Mouse (Mus musculus) CD4-positive, CD25-positive, alpha-beta regulatory T cell, adult 4 months (primary cell): Measurements from ENCODE around the gene Olfr1509. TPM values are rescaled to one million over a fixed set of nuclear protein-coding genes. Genes with fewer than 3 reads are reported as not detected.
"Not testable (repeated sequence)": the region's sequence is repeated elsewhere in the genome, so short reads cannot be mapped to it uniquely, and the experiment has no call there.

Experiments used
- ATAC-seq: one replicate; pipeline ENCODE4 v1.8.0; 2017
- polyA plus RNA-seq, 2 experiments: library from polyadenylated mRNA; unstranded; fragments of 100-300 nt; shearing (Covaris generic); gene quantifications; one replicate each; pipeline ENCODE4 v1.2.1; 2017

Gene Olfr1509
- polyA plus RNA-seq = not detected

DNA sequence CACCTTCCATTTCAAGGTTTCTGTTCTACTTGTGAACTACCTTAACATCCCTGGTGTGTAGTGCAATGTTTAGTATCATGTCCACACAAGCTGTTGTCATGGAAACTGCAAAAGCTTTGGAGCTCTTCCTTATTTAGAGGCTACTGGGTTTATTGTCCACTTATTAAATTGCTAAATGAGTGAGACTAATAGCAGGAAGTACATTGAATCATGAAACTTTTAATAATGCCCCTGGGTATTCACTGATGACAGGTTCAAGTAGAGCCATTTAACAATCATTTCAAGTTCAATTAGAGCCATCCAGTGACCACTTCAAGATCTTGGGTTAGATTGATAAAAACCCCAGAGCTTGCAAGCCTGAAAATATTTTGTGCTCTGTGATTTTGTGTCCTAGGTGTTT lies at the start of gene Olfr1509:
Gene Olfr1509 (plus strand): TSS at position 301 of the 400 bp plus-strand sequence.
- ATAC-seq = no peak

DNA sequence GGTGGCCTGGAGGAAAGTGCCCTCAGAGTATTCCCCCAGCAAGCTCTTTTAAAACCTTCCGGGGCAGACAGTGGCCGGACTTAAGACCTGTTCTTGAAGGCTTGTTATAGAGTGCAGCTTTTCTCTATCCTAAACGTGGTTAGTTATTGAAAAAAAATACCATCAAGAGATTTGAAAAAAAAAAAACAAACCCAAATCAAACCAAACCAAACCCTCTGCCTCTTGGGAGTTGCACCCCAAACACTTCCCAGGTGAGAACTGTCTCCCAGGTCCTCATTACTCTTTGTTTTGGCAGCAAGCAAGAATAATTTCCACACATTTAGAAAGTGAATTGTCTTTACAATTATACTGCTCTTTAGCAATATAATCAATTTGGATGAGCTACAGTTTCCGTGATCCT lies 45.5 kb upstream of the Olfr1509 start, which contains the start of gene Olfr1511:
Gene Olfr1511 (minus strand): TSS at position 101 of the 400 bp plus-strand sequence.
- ATAC-seq = no peak

DNA sequence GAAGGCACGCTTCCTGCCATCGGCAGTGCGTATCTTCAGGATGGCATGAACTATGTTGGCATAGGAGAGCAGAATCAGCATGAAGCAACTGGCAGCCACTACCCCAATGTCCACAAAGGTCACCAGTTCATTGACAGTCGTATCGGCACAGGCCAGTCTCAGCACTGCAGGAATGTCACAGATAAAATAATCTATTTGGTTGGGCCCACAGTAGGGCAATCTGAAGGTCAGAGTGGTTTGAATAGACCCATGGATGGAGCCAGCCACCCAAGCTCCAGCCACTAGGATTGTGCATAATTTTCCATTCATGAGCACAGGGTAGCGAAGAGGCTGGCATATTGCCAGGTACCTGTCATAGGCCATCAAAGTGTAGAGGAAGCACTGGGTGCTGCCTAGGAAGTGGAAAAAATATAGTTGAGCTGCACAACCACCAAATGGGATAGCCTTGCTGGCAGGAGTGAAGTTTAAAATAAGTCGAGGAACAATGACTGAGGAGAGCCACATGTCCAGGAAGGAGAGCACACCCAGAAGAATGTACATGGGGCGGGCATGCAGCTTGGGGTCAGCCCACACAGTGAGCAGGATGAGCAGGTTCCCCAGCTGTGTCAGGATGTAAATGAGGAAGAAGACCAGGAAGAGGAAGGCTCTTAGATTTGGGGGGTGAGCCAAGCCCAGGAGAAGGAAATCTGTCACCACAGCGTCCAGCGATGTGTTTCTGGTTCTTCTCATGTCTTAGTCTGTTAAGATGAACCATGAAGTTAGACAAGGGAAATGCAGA lies 32.5 kb upstream of the Olfr1509 start:
- not testable (repeated sequence) for ATAC-seq

DNA sequence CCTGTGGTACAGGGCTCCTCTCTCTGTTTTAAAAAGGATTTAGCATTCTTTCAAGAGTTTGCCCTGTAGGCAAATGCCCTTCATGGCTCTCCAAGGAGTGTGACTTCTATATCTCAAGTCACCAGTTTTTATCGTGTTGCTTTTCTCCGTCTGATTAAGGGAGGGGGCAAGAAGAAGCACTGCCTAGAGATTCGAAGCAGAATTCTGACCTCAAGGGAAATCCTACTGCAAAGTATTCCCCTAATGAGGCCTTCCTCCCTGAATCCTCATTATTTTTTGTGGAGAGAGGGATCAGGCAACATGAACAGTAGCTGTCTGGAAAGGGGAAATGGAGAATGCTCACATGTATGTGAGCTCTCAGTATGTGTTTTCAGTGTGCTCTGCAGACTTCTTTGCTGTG lies 28.5 kb upstream of the Olfr1509 start, which contains the start of gene Olfr1510:
Gene Olfr1510 (minus strand): TSS at position 101 of the 400 bp plus-strand sequence.
- no peak for ATAC-seq

DNA sequence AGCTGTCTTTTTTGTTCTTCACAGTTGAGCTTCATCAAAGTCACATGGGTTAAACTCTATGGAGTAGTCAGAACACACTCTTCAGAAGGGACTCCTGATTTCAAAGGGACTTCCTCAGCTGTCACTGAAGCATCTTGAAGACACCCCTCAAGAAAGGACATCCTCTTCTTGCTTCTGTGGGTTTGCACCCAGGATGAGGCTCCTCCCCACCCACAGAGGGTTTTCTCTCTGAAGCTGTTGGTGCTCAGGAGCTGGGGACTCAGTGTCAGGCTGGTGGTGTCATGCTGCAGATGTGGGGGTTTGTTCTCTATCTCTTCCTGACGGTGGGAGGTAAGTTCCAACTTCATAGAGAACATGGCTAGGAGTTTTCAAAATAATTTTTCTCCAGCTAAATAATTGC lies 15.1 kb upstream of the Olfr1509 start:
- ATAC-seq = no peak

DNA sequence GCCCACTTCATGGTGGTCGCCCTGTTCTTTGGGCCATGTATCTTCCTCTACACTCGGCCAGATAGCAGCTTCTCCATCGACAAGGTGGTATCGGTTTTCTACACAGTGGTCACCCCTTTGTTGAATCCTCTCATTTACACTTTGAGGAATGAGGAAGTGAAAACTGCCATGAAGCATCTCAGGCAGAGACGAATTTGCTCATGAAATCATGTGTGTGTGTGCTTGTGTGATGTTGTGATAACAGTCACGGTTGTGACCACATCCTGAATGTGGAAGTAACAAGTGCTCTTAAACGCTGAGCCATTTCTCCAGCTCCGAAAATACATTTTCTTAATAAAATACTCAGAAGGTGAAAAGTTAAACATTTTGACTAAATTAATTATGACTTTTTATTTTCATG lies 8.3 kb downstream of the Olfr1509 start:
- peak; percentile 37 for ATAC-seq

DNA sequence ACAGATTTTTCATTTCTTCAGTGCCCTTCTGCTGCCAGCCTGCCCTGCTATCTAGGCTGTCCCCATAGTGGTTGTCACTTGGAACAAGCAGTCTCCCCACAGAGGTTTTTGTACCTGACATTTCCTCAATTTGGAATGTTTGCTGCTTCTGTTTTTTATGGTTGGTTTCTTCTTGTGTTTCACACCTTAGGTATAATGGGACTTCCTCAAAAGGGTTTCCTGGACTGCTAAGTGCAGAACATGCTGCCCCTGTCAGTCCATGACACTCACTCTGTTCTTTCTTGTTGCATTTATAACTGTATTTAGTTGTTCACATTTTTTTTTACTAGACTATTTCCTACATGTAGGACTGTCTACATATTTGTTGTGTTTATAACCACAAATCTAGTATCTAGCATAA lies 19.1 kb downstream of the Olfr1509 start:
- no peak for ATAC-seq

DNA sequence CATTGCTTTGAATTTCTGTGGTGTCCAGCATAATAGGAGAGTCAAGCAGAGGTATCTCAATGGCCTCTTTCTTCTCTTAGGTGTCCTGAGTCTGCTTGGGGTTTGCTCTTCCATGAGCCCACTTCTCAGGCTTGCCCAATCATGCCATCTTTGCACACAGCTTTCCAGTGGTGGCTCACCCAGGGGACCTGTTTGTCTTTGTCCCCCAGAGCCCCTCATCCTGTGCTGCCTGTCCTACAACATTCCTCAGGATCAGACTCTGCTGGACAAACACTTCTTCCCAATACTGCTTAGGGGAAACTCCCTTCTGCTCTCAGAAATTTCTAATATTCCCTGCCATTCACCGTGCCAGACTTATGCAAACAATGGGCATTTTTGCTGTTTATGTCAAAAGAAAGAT lies 22.9 kb downstream of the Olfr1509 start:
- no peak for ATAC-seq

DNA sequence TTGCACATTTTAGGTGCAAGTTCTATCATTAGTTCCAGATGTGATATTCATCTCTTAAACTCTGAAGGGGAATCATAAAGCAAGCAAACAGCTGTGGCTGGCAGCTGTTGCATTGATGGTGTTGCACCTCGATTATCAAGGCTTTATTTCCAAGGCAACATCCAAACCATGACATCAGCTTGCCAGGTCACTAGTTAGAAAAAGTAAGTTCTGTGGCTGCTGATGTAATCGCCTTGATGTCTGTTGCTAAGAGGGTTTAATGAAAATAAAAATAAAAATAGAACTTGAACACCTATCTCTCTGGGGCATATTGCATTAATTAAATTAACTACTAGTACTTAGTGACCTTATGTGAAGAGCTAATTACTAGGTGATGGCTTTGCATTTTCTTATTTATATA lies 24.6 kb downstream of the Olfr1509 start, which contains the start of gene Olfr1508:
Gene Olfr1508 (minus strand): TSS at position 101 of the 400 bp plus-strand sequence.
- ATAC-seq = no peak

DNA sequence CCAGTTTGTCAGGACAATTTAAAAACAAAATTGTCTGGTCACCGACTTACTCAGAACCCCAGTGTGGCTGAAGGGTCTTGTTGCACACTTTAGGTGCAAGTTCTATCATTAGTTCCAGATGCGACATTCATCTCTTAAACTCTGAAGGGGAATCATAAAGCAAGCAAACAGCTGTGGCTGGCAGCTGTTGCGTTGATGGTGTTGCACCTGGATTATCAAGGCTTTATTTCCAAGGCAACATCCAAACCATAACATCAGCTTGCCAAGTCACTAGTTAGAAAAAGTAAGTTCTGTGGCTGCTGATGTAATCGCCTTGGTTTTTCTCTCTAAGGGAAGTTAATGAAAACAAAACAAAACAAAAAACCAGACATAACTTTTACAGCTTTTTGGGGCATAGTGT lies 52.7 kb downstream of the Olfr1509 start, which contains the start of gene Olfr1507:
Gene Olfr1507 (minus strand): TSS at position 234 of the 400 bp plus-strand sequence.
- no peak for ATAC-seq

Other genes starting within 250 kb of the Olfr1509 start
- 10 to 100 TPM; 37.9 to 39.5 TPM for gene Supt16, start 245.6 kb upstream of the Olfr1509 start, polyA plus RNA-seq
- 10 to 100 TPM; 76.7 to 83.0 TPM for gene Chd8, start 185.2 kb upstream of the Olfr1509 start, polyA plus RNA-seq
- 10 to 100 TPM; 67.6 to 86.8 TPM for gene Tox4, start 163.8 kb upstream of the Olfr1509 start, polyA plus RNA-seq
- gene Rab2b, start 163.4 kb upstream of the Olfr1509 start, polyA plus RNA-seq = 10 to 100 TPM; 17.0 to 25.5 TPM
- gene Mettl3, start 137.9 kb upstream of the Olfr1509 start, polyA plus RNA-seq = 10 to 100 TPM; 48.2 to 65.2 TPM
- gene Sall2, start 114.2 kb upstream of the Olfr1509 start, polyA plus RNA-seq = 1 to 10 TPM; 2.2 to 5.6 TPM
- not detected for gene Olfr1513, start 86.6 kb upstream of the Olfr1509 start, polyA plus RNA-seq
- gene Olfr1512, start 63.8 kb upstream of the Olfr1509 start, polyA plus RNA-seq = not detected
- not detected for gene Olfr1511, start 45.6 kb upstream of the Olfr1509 start, polyA plus RNA-seq
- gene Olfr1510, start 28.6 kb upstream of the Olfr1509 start, polyA plus RNA-seq = not detected
- not detected for gene Olfr1508, start 24.5 kb downstream of the Olfr1509 start, polyA plus RNA-seq
- gene Olfr1507, start 52.8 kb downstream of the Olfr1509 start, polyA plus RNA-seq = not detected